23 mouse cellular contexts compared by ENCODE assay signal in genomic region chr7:75744528-75744927, GRCm38 (mm10).
DNase-seq lines count a peak whose midpoint lies in the region; ATAC-seq and TF ChIP-seq lines count a peak whose summit lies in the region.
"Had no signal": no experiment of that assay in that cellular context is flagged by ENCODE, and none has a peak within 500 bp of the region (broad histone marks: within the 10 kb centered on the region; RNA-seq: fewer than 3 reads in every experiment).

No protein-coding gene starts in this region.

- no peak overlapping the region for H3K4me3 ChIP-seq in heart, embryonic 10.5 days
- no peak overlapping the region for H3K4me3 ChIP-seq in heart, postnatal 0 days (ENCODE audit: low read depth, low read length)
- H3K4me3 ChIP-seq in lung, adult 2 months (replicated peaks; ENCODE audit: extremely low read depth, low read depth, low read length): no peak overlapping the region
- H3K4me3 ChIP-seq: embryonic facial prominence, embryonic 15.5 days; hindbrain, embryonic 13.5 days; limb, embryonic 15.5 days; lung, embryonic 15.5 days; stomach, embryonic 15.5 days had no signal

- no peak for TF ChIP-seq EP300 in heart, postnatal 0 days (IDR thresholded peaks at IDR 0.05; ENCODE audit: low read depth)

- H3K4me1 ChIP-seq in heart, embryonic 10.5 days: peaks cover 20% of the 10 kb centered on the region
- peaks cover 5% of the 10 kb centered on the region; the same call in 1 of the 2 replicates for H3K4me1 ChIP-seq in heart, postnatal 0 days (ENCODE audit: control insufficient read depth, insufficient read depth)
- no peaks in the 10 kb centered on the region for H3K4me1 ChIP-seq in lung, adult 2 months (ENCODE audit: control insufficient read depth, insufficient read depth, low read length)
- H3K4me1 ChIP-seq: embryonic facial prominence, embryonic 15.5 days; limb, embryonic 15.5 days; lung, embryonic 15.5 days; stomach, embryonic 15.5 days had no signal

- H3K27ac ChIP-seq in heart, embryonic 10.5 days: 0 out of 2 replicates have a peak overlapping the region, but pooled peaks have one; percentile 42
- H3K27ac ChIP-seq in heart, postnatal 0 days (ENCODE audit: low read depth): peak overlapping the region; percentile 53; the same call in 1 of the 2 replicates
- H3K27ac ChIP-seq: embryonic facial prominence, embryonic 15.5 days; hindbrain, embryonic 13.5 days; limb, embryonic 15.5 days; liver, embryonic 14.5 days; lung, embryonic 15.5 days; stomach, embryonic 15.5 days had no signal

- H3K9ac ChIP-seq in heart, postnatal 0 days (replicated peaks; ENCODE audit: low read depth, low read length): no peak overlapping the region
- H3K9ac ChIP-seq: embryonic facial prominence, embryonic 15.5 days; hindbrain, embryonic 13.5 days; limb, embryonic 15.5 days; liver, embryonic 14.5 days; lung, embryonic 15.5 days; stomach, embryonic 15.5 days had no signal

- peaks cover 76% of the 10 kb centered on the region for H3K36me3 ChIP-seq in heart, embryonic 10.5 days
- peaks cover 85% of the 10 kb centered on the region for H3K36me3 ChIP-seq in heart, postnatal 0 days (replicated peaks; ENCODE audit: control insufficient read depth, insufficient read depth, low read length)

- no peak for TF ChIP-seq POLR2A in lung, adult 2 months (IDR thresholded peaks at IDR 0.05; ENCODE audit: borderline replicate concordance, extremely low read depth, low read depth, low read length)

- intact Hi-C loops in heart, postnatal 36 days (cut with DNase I): no loop called here

- peak; percentile 32 for DNase-seq in gastrocnemius, adult 18-20 months (ENCODE audit: low spot score)
- DNase-seq in gastrocnemius, postnatal 4 days (ENCODE audit: low spot score in 2 of 2): no peak
- DNase-seq in heart, embryonic 10.5 days (ENCODE audit: low spot score): no peak
- no peak for DNase-seq in heart, postnatal 36 days
- DNase-seq in MN1 (ENCODE audit: low spot score): peak; percentile 7
- DNase-seq in heart, postnatal 0 days (ENCODE audit: low spot score): no peak
- DNase-seq in lung, adult 2 months: no peak
- DNase-seq: cerebellum, adult 11 months; cerebellum, adult 9-11 months; gastrocnemius, postnatal 14 days; kidney, adult 18-20 months; kidney, postnatal 4 days; lung, postnatal 36 days; thymus, adult 2 months had no signal

- no peak for ATAC-seq in heart, postnatal 0 days (ENCODE audit: insufficient read depth, low read depth)
- ATAC-seq: forebrain, embryonic 14.5 days; midbrain, embryonic 16.5 days had no signal

- no peaks in the 10 kb centered on the region for H3K27me3 ChIP-seq in heart, embryonic 10.5 days (ENCODE audit: insufficient read depth, poor library complexity, severe bottlenecking)
- no peaks in the 10 kb centered on the region for H3K27me3 ChIP-seq in heart, postnatal 0 days (ENCODE audit: control insufficient read depth, insufficient read depth, low read length)
- H3K27me3 ChIP-seq: embryonic facial prominence, embryonic 15.5 days; hindbrain, embryonic 13.5 days; limb, embryonic 15.5 days; lung, embryonic 15.5 days; stomach, embryonic 15.5 days had no signal

- no peak overlapping the region for H3K4me2 ChIP-seq in heart, postnatal 0 days (ENCODE audit: low read depth, low read length)
- H3K4me2 ChIP-seq: embryonic facial prominence, embryonic 15.5 days; hindbrain, embryonic 13.5 days; limb, embryonic 15.5 days; lung, embryonic 15.5 days; stomach, embryonic 15.5 days had no signal

- 72% methylated on average over 2 of the region's 2 CpGs for WGBS in heart, embryonic 10.5 days
- WGBS in heart, postnatal 0 days: 57% methylated on average over 2 of the region's 2 CpGs
- WGBS in lung, adult 2 months: 66% methylated on average over 2 of the region's 2 CpGs

- no peaks in the 10 kb centered on the region for H3K9me3 ChIP-seq in heart, embryonic 10.5 days
- no peaks in the 10 kb centered on the region for H3K9me3 ChIP-seq in heart, postnatal 0 days (replicated peaks; ENCODE audit: control insufficient read depth, low read length)
- H3K9me3 ChIP-seq: embryonic facial prominence, embryonic 15.5 days; G1E; hindbrain, embryonic 13.5 days; limb, embryonic 15.5 days; lung, embryonic 15.5 days; stomach, embryonic 15.5 days had no signal

- TF ChIP-seq CTCF in heart, postnatal 0 days (IDR thresholded peaks at IDR 0.05; ENCODE audit: low read depth): no peak
- TF ChIP-seq CTCF in lung, adult 2 months (IDR thresholded peaks at IDR 0.05; ENCODE audit: insufficient read depth, low read length): no peak

Comparison
In these comparisons a context has a peak if more than half of its experiments do, and no peak if none do; other contexts are left out.
1. DNase-seq: peak in gastrocnemius, adult 18-20 months (single experiment) and MN1 (single experiment); none in gastrocnemius, postnatal 4 days (0 of 2), heart, embryonic 10.5 days (single experiment), heart, postnatal 36 days (0 of 2), heart, postnatal 0 days (single experiment) and lung, adult 2 months (single experiment).